Mouse (Mus musculus) heart, embryonic 10.5 days (tissue): ENCODE data around the gene Gm10277. TPM values are rescaled to one million over a fixed set of nuclear protein-coding genes. Genes with fewer than 3 reads are reported as not detected.

Source experiments
- DNase-seq: peaks from one replicate; pipeline ENCODE4 v3.0.0-alpha.2; 2017; ENCODE audit warnings: low spot score
- H3K27ac ChIP-seq: fragments of 300-500 bp; sonication (generic); 2 replicates; pipeline ENCODE4 v1.5.1; 2016; ENCODE audit warnings: mild to moderate bottlenecking
- H3K27me3 ChIP-seq: fragments of 300-500 bp; sonication (generic); 2 replicates; pipeline ENCODE4 v1.6.1; 2016; ENCODE audit warnings: mild to moderate bottlenecking; ENCODE audit not compliant: poor library complexity, insufficient read depth, severe bottlenecking
- H3K36me3 ChIP-seq: fragments of 300-500 bp; sonication (generic); 2 replicates; pipeline ENCODE4 v1.6.1; 2016; ENCODE audit warnings: mild to moderate bottlenecking, moderate library complexity
- H3K4me1 ChIP-seq: fragments of 300-500 bp; sonication (generic); 2 replicates; pipeline ENCODE4 v1.6.1; 2016; ENCODE audit warnings: mild to moderate bottlenecking
- H3K4me3 ChIP-seq: fragments of 300-500 bp; sonication (generic); 2 replicates; pipeline ENCODE4 v1.5.1; 2016; ENCODE audit warnings: mild to moderate bottlenecking, moderate library complexity
- H3K9me3 ChIP-seq: fragments of 300-500 bp; sonication (generic); 2 replicates; pipeline ENCODE4 v1.6.1; 2016; ENCODE audit warnings: mild to moderate bottlenecking, moderate library complexity
- WGBS: fragments of 180-500 bp; shearing (Covaris S2); methylation state at CpG from one replicate; pipeline ENCODE4 v1.1.7; 2016; 5-methylcytosine and 5-hydroxymethylcytosine counted together
- polyA plus RNA-seq: library from polyadenylated mRNA; unstranded; fragments of >200 nt; fragmentation: Nextera tagmentation; extraction: Ambion mirVana; gene quantifications from 2 replicates; pipeline ENCODE4 v1.2.1, GENCODE M21; 2016

Gm10277 gene
- polyA plus RNA-seq: 1.1 and 1.6 TPM in 2 replicates

GRCm38 (mm10) chr11:77787707-77788106 is at the start of gene Gm10277:
TSS of gene Gm10277 (minus strand) at chr11:77787747.
- 73% methylated on average over 5 of the region's 5 CpGs for WGBS
- Histone ChIP-seq H3K9me3 (no peaks in the 10 kb centered on the region), H3K4me1 (peaks cover 80% of the 10 kb centered on the region), H3K27ac (peak within 1 kb of the TSS; percentile 91), H3K36me3 (no peaks in the 10 kb centered on the region), H3K4me3 (no peak within 1 kb of the TSS), H3K27me3 (no peaks in the 10 kb centered on the region)
- DNase-seq: no peak

- peak overlapping the region; percentile 75 for H3K27ac ChIP-seq
These were observed 49.2 kb upstream of the Gm10277 start for GRCm38 (mm10) chr11:77836751-77837150.

GRCm38 (mm10) chr11:77836290-77836689 is 48.7 kb upstream of the Gm10277 start:
- peak overlapping the region; percentile 75 for H3K27ac ChIP-seq
- H3K27me3 ChIP-seq: no peaks in the 10 kb centered on the region; the same call in 1 of the 2 replicates
- H3K36me3 ChIP-seq: peaks cover 100% of the 10 kb centered on the region
- peaks cover 14% of the 10 kb centered on the region for H3K4me1 ChIP-seq
- no peaks in the 10 kb centered on the region for H3K9me3 ChIP-seq
- 69% methylated on average over 5 of the region's 5 CpGs for WGBS
- no peak for DNase-seq
- H3K4me3 ChIP-seq: no peak overlapping the region

More at GRCm38 (mm10) chr11:77836751-77837150, 49.2 kb upstream of the Gm10277 start:
- WGBS: 50% methylated on average over 4 of the region's 4 CpGs
- DNase-seq: no peak
- Histone ChIP-seq H3K4me3 (no peak overlapping the region), H3K27me3 (no peaks in the 10 kb centered on the region; the same call in 1 of the 2 replicates), H3K9me3 (no peaks in the 10 kb centered on the region), H3K36me3 (peaks cover 100% of the 10 kb centered on the region), H3K4me1 (peaks cover 14% of the 10 kb centered on the region)

- Histone ChIP-seq H3K27me3 (no peaks in the 10 kb centered on the region; the same call in 1 of the 2 replicates), H3K4me1 (peaks cover 17% of the 10 kb centered on the region), H3K9me3 (no peaks in the 10 kb centered on the region), H3K27ac (no peak overlapping the region), H3K4me3 (no peak overlapping the region), H3K36me3 (peaks cover 100% of the 10 kb centered on the region)
- no peak for DNase-seq
- WGBS: 89% methylated on average over 3 of the region's 3 CpGs
These were observed 47.6 kb upstream of the Gm10277 start for GRCm38 (mm10) chr11:77835109-77835508.

- no peak for DNase-seq
- no peaks in the 10 kb centered on the region for H3K27me3 ChIP-seq
- 74% methylated on average over 4 of the region's 4 CpGs for WGBS
- H3K27ac ChIP-seq: no peak overlapping the region
- H3K4me1 ChIP-seq: peaks cover 22% of the 10 kb centered on the region
- no peaks in the 10 kb centered on the region for H3K9me3 ChIP-seq
- peaks cover 100% of the 10 kb centered on the region for H3K36me3 ChIP-seq
- H3K4me3 ChIP-seq: no peak overlapping the region
These were observed 45.0 kb upstream of the Gm10277 start for GRCm38 (mm10) chr11:77832541-77832940.

GRCm38 (mm10) chr11:77830875-77831274 is 43.3 kb upstream of the Gm10277 start:
- Histone ChIP-seq H3K36me3 (peaks cover 99% of the 10 kb centered on the region), H3K9me3 (no peaks in the 10 kb centered on the region), H3K4me1 (peaks cover 15% of the 10 kb centered on the region), H3K4me3 (no peak overlapping the region), H3K27me3 (no peaks in the 10 kb centered on the region), H3K27ac (no peak overlapping the region)
- 73% methylated on average over 7 of the region's 7 CpGs for WGBS
- no peak for DNase-seq

- no peaks in the 10 kb centered on the region for H3K27me3 ChIP-seq
- peaks cover 23% of the 10 kb centered on the region; the same call in 1 of the 2 replicates for H3K4me1 ChIP-seq
- H3K9me3 ChIP-seq: no peaks in the 10 kb centered on the region
- H3K36me3 ChIP-seq: peaks cover 99% of the 10 kb centered on the region
- H3K4me3 ChIP-seq: no peak overlapping the region
- no peak for DNase-seq
- H3K27ac ChIP-seq: no peak overlapping the region
- 77% methylated on average over 23 of the region's 23 CpGs for WGBS
These were observed 41.7 kb upstream of the Gm10277 start for GRCm38 (mm10) chr11:77829043-77829841.

- H3K36me3 ChIP-seq: peaks cover 99% of the 10 kb centered on the region
- WGBS: 81% methylated on average over 5 of the region's 5 CpGs
- H3K27ac ChIP-seq: no peak overlapping the region
- H3K4me1 ChIP-seq: peaks cover 23% of the 10 kb centered on the region; the same call in 1 of the 2 replicates
- DNase-seq: no peak
- H3K9me3 ChIP-seq: no peaks in the 10 kb centered on the region
- no peaks in the 10 kb centered on the region for H3K27me3 ChIP-seq
- H3K4me3 ChIP-seq: no peak overlapping the region
These were observed 40.6 kb upstream of the Gm10277 start for GRCm38 (mm10) chr11:77828163-77828562.

GRCm38 (mm10) chr11:77827241-77827995 is 39.9 kb upstream of the Gm10277 start:
- peak; percentile 90 for DNase-seq
- H3K27me3 ChIP-seq: no peaks in the 10 kb centered on the region
- WGBS: 59% methylated on average over 18 of the region's 18 CpGs
- peaks cover 99% of the 10 kb centered on the region for H3K36me3 ChIP-seq
- H3K4me3 ChIP-seq: no peak overlapping the region
- peaks cover 27% of the 10 kb centered on the region; the same call in 1 of the 2 replicates for H3K4me1 ChIP-seq
- H3K27ac ChIP-seq: no peak overlapping the region
- H3K9me3 ChIP-seq: no peaks in the 10 kb centered on the region

GRCm38 (mm10) chr11:77826311-77826710 is 38.8 kb upstream of the Gm10277 start:
- H3K27ac ChIP-seq: no peak overlapping the region
- H3K9me3 ChIP-seq: no peaks in the 10 kb centered on the region
- H3K4me3 ChIP-seq: no peak overlapping the region
- H3K36me3 ChIP-seq: peaks cover 99% of the 10 kb centered on the region
- DNase-seq: no peak
- H3K4me1 ChIP-seq: peaks cover 29% of the 10 kb centered on the region; the same call in 1 of the 2 replicates
- 46% methylated on average over 3 of the region's 3 CpGs for WGBS
- no peaks in the 10 kb centered on the region for H3K27me3 ChIP-seq

- H3K9me3 ChIP-seq: no peaks in the 10 kb centered on the region
- DNase-seq: no peak
- 7% methylated on average over 5 of the region's 5 CpGs for WGBS
- no peak overlapping the region for H3K4me3 ChIP-seq
- no peaks in the 10 kb centered on the region for H3K27me3 ChIP-seq
- H3K36me3 ChIP-seq: peaks cover 99% of the 10 kb centered on the region
- peaks cover 27% of the 10 kb centered on the region; the same call in 1 of the 2 replicates for H3K4me1 ChIP-seq
- H3K27ac ChIP-seq: no peak overlapping the region
These were observed 38.3 kb upstream of the Gm10277 start for GRCm38 (mm10) chr11:77825853-77826252.

- WGBS: 24% methylated on average over 7 of the region's 7 CpGs
- Histone ChIP-seq H3K9me3 (no peaks in the 10 kb centered on the region), H3K27ac (no peak overlapping the region), H3K4me3 (no peak overlapping the region), H3K36me3 (peaks cover 99% of the 10 kb centered on the region), H3K4me1 (peaks cover 22% of the 10 kb centered on the region; the same call in 1 of the 2 replicates), H3K27me3 (no peaks in the 10 kb centered on the region)
- DNase-seq: no peak
These were observed 35.2 kb upstream of the Gm10277 start for GRCm38 (mm10) chr11:77822781-77823180.

- WGBS: 26% methylated on average over 8 of the region's 8 CpGs
- H3K4me3 ChIP-seq: no peak overlapping the region
- peaks cover 98% of the 10 kb centered on the region for H3K36me3 ChIP-seq
- no peaks in the 10 kb centered on the region for H3K27me3 ChIP-seq
- H3K4me1 ChIP-seq: peaks cover 21% of the 10 kb centered on the region; the same call in 1 of the 2 replicates
- H3K27ac ChIP-seq: no peak overlapping the region
- no peaks in the 10 kb centered on the region for H3K9me3 ChIP-seq
- no peak for DNase-seq
These were observed 34.1 kb upstream of the Gm10277 start for GRCm38 (mm10) chr11:77821648-77822047.
